Mouse (Mus musculus) CH12.LX (cell line): Measurements from ENCODE around the gene Sema3c. TPM values are rescaled to one million over a fixed set of nuclear protein-coding genes. Genes with fewer than 3 reads are reported as not detected.

ENCODE experiments used
- DNase-seq: peaks from one replicate; pipeline ENCODE4 v3.0.0-alpha.2; 2013; ENCODE audit errors: extremely low read depth
- H3K27ac ChIP-seq: 2 replicates; pipeline ENCODE4 v1.5.1; 2012; ENCODE audit warnings: low read depth, mild to moderate bottlenecking, control low read depth, moderate library complexity; ENCODE audit not compliant: insufficient read depth
- H3K27me3 ChIP-seq: replicated peaks from 2 replicates; pipeline ENCODE3; 2012; ENCODE audit warnings: inconsistent platforms
- H3K36me3 ChIP-seq, 2 experiments: replicated peaks in 1 of 2; 2 replicates each; pipeline versions ENCODE3 to v1.6.1; 2012; ENCODE audit warnings: inconsistent platforms in 1 of 2, low read length in 1 of 2, mild to moderate bottlenecking in 1 of 2, mixed read lengths in 1 of 2, moderate library complexity in 1 of 2; ENCODE audit not compliant: control insufficient read depth in 1 of 2, insufficient read depth in 1 of 2
- H3K4me1 ChIP-seq, 2 experiments: 2 replicates each; pipeline ENCODE4 v1.6.1; 2012; ENCODE audit warnings: inconsistent platforms in 1 of 2, moderate library complexity in 1 of 2; ENCODE audit not compliant: insufficient read depth in 2 of 2, control insufficient read depth in 1 of 2
- H3K4me2 ChIP-seq: 2 replicates; pipeline ENCODE4 v1.6.1; 2012; ENCODE audit warnings: low read depth, mild to moderate bottlenecking, control low read depth; ENCODE audit not compliant: poor library complexity, insufficient read depth, severe bottlenecking
- H3K4me3 ChIP-seq, 3 experiments: fragments of 150-350 bp in 1 of 3; sonication (generic) in 1 of 3; replicated peaks in 1 of 3; 2 replicates each; pipeline versions ENCODE3 to v1.5.1; 2011 to 2012; ENCODE audit warnings: low read depth in 2 of 3, low read length in 2 of 3, mild to moderate bottlenecking in 2 of 3, moderate library complexity in 2 of 3, control low read depth in 1 of 3, improper control_type of control experiment in 1 of 3, inconsistent platforms in 1 of 3, mixed read lengths in 1 of 3; ENCODE audit not compliant: poor library complexity in 1 of 3
- H3K79me2 ChIP-seq: replicated peaks from 2 replicates; pipeline ENCODE4 v1.6.1; 2012; ENCODE audit warnings: mild to moderate bottlenecking, moderate library complexity; ENCODE audit not compliant: control insufficient read depth, poor library complexity, insufficient read depth, severe bottlenecking; ENCODE audit errors: extremely low read depth
- H3K9ac ChIP-seq: 2 replicates; pipeline ENCODE4 v1.6.1; 2012; ENCODE audit warnings: low read depth, mild to moderate bottlenecking, control low read depth, moderate library complexity; ENCODE audit not compliant: insufficient read depth
- H3K9me3 ChIP-seq: replicated peaks from 2 replicates; pipeline ENCODE3; 2012; ENCODE audit warnings: low read length, inconsistent platforms, mixed read lengths
- BHLHE40 ChIP-seq: IDR thresholded peaks from 2 replicates; pipeline ENCODE4 v1.6.1; 2011; ENCODE audit warnings: mild to moderate bottlenecking, low read depth, low read length, improper control_type of control experiment
- CHD1 ChIP-seq: IDR thresholded peaks from 2 replicates; pipeline ENCODE4 v1.6.1; 2012; ENCODE audit warnings: low read depth, low read length, improper control_type of control experiment, inconsistent platforms
- CTCF ChIP-seq, 2 experiments: IDR thresholded peaks in 1 of 2; conservative IDR thresholded peaks in 1 of 2; 2 replicates each; pipeline ENCODE4 v1.5.1; 2011 to 2012; ENCODE audit warnings: low read depth in 2 of 2, low read length in 2 of 2, improper control_type of control experiment in 1 of 2, inconsistent platforms in 1 of 2, mild to moderate bottlenecking in 1 of 2, moderate library complexity in 1 of 2
- GABPA ChIP-seq: IDR thresholded peaks from 2 replicates; pipeline ENCODE4 v1.6.1; 2012; ENCODE audit warnings: low read depth, low read length, improper control_type of control experiment, inconsistent platforms; ENCODE audit not compliant: insufficient replicate concordance
- KAT2A ChIP-seq: IDR thresholded peaks from 2 replicates; pipeline ENCODE4 v1.6.1; 2012; ENCODE audit warnings: low read length, improper control_type of control experiment, inconsistent platforms; ENCODE audit not compliant: insufficient replicate concordance
- MAFK ChIP-seq: IDR thresholded peaks from 2 replicates; pipeline ENCODE4 v1.6.1; 2011; ENCODE audit warnings: low read length, improper control_type of control experiment; ENCODE audit not compliant: insufficient replicate concordance
- MAZ ChIP-seq: IDR thresholded peaks from 2 replicates; pipeline ENCODE4 v1.6.1; 2012; ENCODE audit warnings: low read depth, mild to moderate bottlenecking, inconsistent platforms, low read length, improper control_type of control experiment, moderate library complexity
- MEF2A ChIP-seq: IDR thresholded peaks from 2 replicates; pipeline ENCODE4 v1.6.1; 2014; ENCODE audit warnings: low read depth, mild to moderate bottlenecking, inconsistent platforms, low read length, improper control_type of control experiment, borderline replicate concordance
- MYC ChIP-seq: IDR thresholded peaks from 2 replicates; pipeline ENCODE4 v1.6.1; 2011; ENCODE audit warnings: low read depth, mild to moderate bottlenecking, improper control_type of control experiment, low read length
- NELFE ChIP-seq: IDR thresholded peaks from 2 replicates; pipeline ENCODE4 v1.6.1; 2011; ENCODE audit warnings: low read depth, low read length, improper control_type of control experiment
- POLR2AphosphoS2 ChIP-seq: IDR thresholded peaks from 2 replicates; pipeline ENCODE4 v1.6.1; 2011; ENCODE audit warnings: low read depth, low read length, improper control_type of control experiment
- RAD21 ChIP-seq: IDR thresholded peaks from 2 replicates; pipeline ENCODE4 v1.6.1; 2011; ENCODE audit warnings: low read depth, mild to moderate bottlenecking, low read length, improper control_type of control experiment, moderate library complexity
- RCOR1 ChIP-seq: conservative IDR thresholded peaks from 2 replicates; pipeline ENCODE4 v1.6.1; 2012; ENCODE audit warnings: low read depth, mild to moderate bottlenecking, inconsistent platforms, low read length, improper control_type of control experiment
- SIN3A ChIP-seq: IDR thresholded peaks from 2 replicates; pipeline ENCODE4 v1.6.1; 2012; ENCODE audit warnings: low read length, improper control_type of control experiment, inconsistent platforms
- SMC3 ChIP-seq: IDR thresholded peaks from 2 replicates; pipeline ENCODE4 v1.6.1; 2011; ENCODE audit warnings: low read depth, low read length, improper control_type of control experiment
- UBTF ChIP-seq: IDR thresholded peaks from 2 replicates; pipeline ENCODE4 v1.6.1; 2012; ENCODE audit warnings: low read depth, mild to moderate bottlenecking, inconsistent platforms, low read length, improper control_type of control experiment, moderate library complexity
- ZC3H11A ChIP-seq: IDR thresholded peaks from 2 replicates; pipeline ENCODE4 v1.6.1; 2012; ENCODE audit warnings: low read depth, mild to moderate bottlenecking, inconsistent platforms, low read length, improper control_type of control experiment
- dilution Hi-C: fragments of 300-500 bp; cut with MboI; formaldehyde crosslinking; loops from 2 replicates; pipeline ENCODE4 v1.14.3; 2020; ENCODE audit warnings: low sequenced_read_pairs; ENCODE audit not compliant: extremely low pct_unique_long_range_greater_than_20kb, extremely low pct_ligation_motif_present
- in situ Hi-C: fragments of 300-500 bp; cut with MboI; formaldehyde crosslinking; loops from 3 replicates; pipeline ENCODE4 v1.14.3; 2019; ENCODE audit warnings: low sequenced_read_pairs, low pct_ligation_motif_present, low pct_unique_long_range_greater_than_20kb, mixed read lengths
- polyA plus RNA-seq: library from polyadenylated mRNA; unstranded; fragments of >175 nt; gene quantifications from 2 replicates; pipeline ENCODE4 v1.2.1, GENCODE M21; 2012; ENCODE audit warnings: low read depth; ENCODE audit not compliant: insufficient read length
- total RNA-seq, 2 experiments: library from RNA; depleted of rRNA; stranded (reverse); fragments of 300-350 nt in 1 of 2; fragments of >200 nt in 1 of 2; gene quantifications; 2 replicates each; pipeline ENCODE4 v1.2.3; 2012 to 2014

The Sema3c gene
- total and polyA plus RNA-seq, 3 experiments, result not detected

- Histone ChIP-seq H3K79me2 (no peaks in the 10 kb centered on the region), H3K9ac (no peak overlapping the region), H3K27ac (no peak overlapping the region), H3K27me3 (no peaks in the 10 kb centered on the region), H3K36me3 (no peaks in the 10 kb centered on the region), H3K4me1 (peaks cover 0 to 2% of the 10 kb centered on the region in 2 experiments; a peak in 1 of 4 replicates), H3K9me3 (no peaks in the 10 kb centered on the region), H3K4me3 (no peak overlapping the region), H3K4me2 (no peak overlapping the region)
- DNase-seq, result no peak
- in situ Hi-C loops, result loop anchor here (25.0 kb wide), 1 partner anchor 816 kb away; no protein-coding TSS in a partner anchor
- TF ChIP-seq POLR2AphosphoS2 (no peak), GABPA (no peak), SIN3A (no peak), MAZ (no peak), MEF2A (no peak), RCOR1 (no peak), BHLHE40 (no peak), UBTF (no peak), CTCF (conservative IDR thresholded peaks at IDR 0.05 in 1 of 2, IDR thresholded peaks at IDR 0.05 in 1 of 2; ENCODE audit: low read depth in 2 of 2, low read length in 2 of 2) (no peak), RAD21 (no peak), MYC (no peak), CHD1 (no peak), MAFK (no peak), NELFE (no peak)
- dilution Hi-C loops, result no loop called here
Observed at GRCm38 (mm10) chr5:17753471-17754005, 179.5 kb downstream of the Sema3c start.

GRCm38 (mm10) chr5:17766006-17766677 lies 192.1 kb downstream of the Sema3c start:
- peak in 1 of 2 experiments; percentile 79; a peak in 3 of 4 replicates for TF ChIP-seq CTCF (conservative IDR thresholded peaks at IDR 0.05 in 1 of 2, IDR thresholded peaks at IDR 0.05 in 1 of 2; ENCODE audit: low read depth in 2 of 2, low read length in 2 of 2)
- peak; percentile 60 for TF ChIP-seq ZC3H11A
- TF ChIP-seq SMC3, result peak; percentile 75
- no peak for TF ChIP-seq KAT2A
- TF ChIP-seq RAD21, result peak; percentile 95
- H3K9me3 ChIP-seq, result no peaks in the 10 kb centered on the region
- H3K27ac ChIP-seq, result no peak overlapping the region
- no peaks in the 10 kb centered on the region for H3K27me3 ChIP-seq
- H3K4me2 ChIP-seq, result no peak overlapping the region
- DNase-seq, result peak; percentile 56
- dilution Hi-C loops (no loop called here), in situ Hi-C loops (loop anchor here (25.0 kb wide), 1 partner anchor 829 kb away; no protein-coding TSS in a partner anchor)
- no peaks in the 10 kb centered on the region for H3K4me1 ChIP-seq
- H3K4me3 ChIP-seq, result no peak overlapping the region
- no peaks in the 10 kb centered on the region for H3K79me2 ChIP-seq
- no peak overlapping the region for H3K9ac ChIP-seq
- no peaks in the 10 kb centered on the region for H3K36me3 ChIP-seq
